Mouse (Mus musculus) stomach, postnatal 0 days (tissue): ENCODE data around the gene Aldh8a1.

Experiments used
- CTCF ChIP-seq: IDR thresholded peaks from 2 replicates; pipeline ENCODE4 v1.5.1; 2016; ENCODE audit warnings: antibody characterized with exemption, low read depth, mild to moderate bottlenecking, moderate library complexity
- EP300 ChIP-seq: optimal IDR thresholded peaks from 2 replicates; pipeline ENCODE3; 2016; ENCODE audit warnings: antibody characterized with exemption

GRCm38 (mm10) chr10:21390440-21390839, 13.3 kb downstream of the Aldh8a1 start:
- TF ChIP-seq CTCF (no peak), EP300 (no peak)
